Mouse (Mus musculus) urinary bladder, adult 2 months (tissue): Measurements from ENCODE around the gene Carmil3. TPM values are rescaled to one million over a fixed set of nuclear protein-coding genes. Genes with fewer than 3 reads are reported as not detected.

Experiments used
- DNase-seq: peaks from one replicate; pipeline ENCODE4 v3.0.0; 2022; ENCODE audit warnings: low spot score
- polyA plus RNA-seq: library from polyadenylated mRNA; depleted of rRNA; stranded (reverse); fragments of >200 nt; gene quantifications from 2 replicates; pipeline ENCODE4 v1.2.3, GENCODE M21; 2012

Gene Carmil3
- polyA plus RNA-seq, 1 experiment: 2.5 TPM

- no peak for DNase-seq
These were observed 1.7 kb downstream of the Carmil3 start for GRCm38 (mm10) chr14:55492103-55492502.

- DNase-seq: no peak
These were observed 5.2 kb downstream of the Carmil3 start for GRCm38 (mm10) chr14:55495509-55496240.

GRCm38 (mm10) chr14:55496761-55497448 is 6.5 kb downstream of the Carmil3 start:
- no peak for DNase-seq

GRCm38 (mm10) chr14:55497449-55497821 is 7.0 kb downstream of the Carmil3 start:
- DNase-seq: peak; percentile 83

GRCm38 (mm10) chr14:55505612-55506011 is 15.2 kb downstream of the Carmil3 start:
- DNase-seq: no peak

- DNase-seq: no peak
These were observed 17.4 kb downstream of the Carmil3 start for GRCm38 (mm10) chr14:55507801-55508200.

- no peak for DNase-seq
These were observed 19.1 kb downstream of the Carmil3 start for GRCm38 (mm10) chr14:55509540-55509939.

- no peak for DNase-seq
These were observed 19.8 kb downstream of the Carmil3 start, which contains the start of gene Cpne6 for GRCm38 (mm10) chr14:55510125-55510731. Cpne6 (plus strand) TSS chr14:55510445.

GRCm38 (mm10) chr14:55511037-55511436 is 20.6 kb downstream of the Carmil3 start:
- DNase-seq: no peak

GRCm38 (mm10) chr14:55513927-55514326 is 23.5 kb downstream of the Carmil3 start:
- no peak for DNase-seq

- no peak for DNase-seq
These were observed 25.4 kb downstream of the Carmil3 start for GRCm38 (mm10) chr14:55515846-55516245.

GRCm38 (mm10) chr14:55518897-55519296 is 28.4 kb downstream of the Carmil3 start:
- DNase-seq: no peak

- DNase-seq: no peak
These were observed 29.2 kb downstream of the Carmil3 start for GRCm38 (mm10) chr14:55519604-55520003.

GRCm38 (mm10) chr14:55520451-55521361 is 30.3 kb downstream of the Carmil3 start:
- DNase-seq: no peak

- DNase-seq: no peak
These were observed 33.6 kb downstream of the Carmil3 start for GRCm38 (mm10) chr14:55524062-55524461.

GRCm38 (mm10) chr14:55524785-55525184 is 34.3 kb downstream of the Carmil3 start, which contains the start of gene Nrl:
Nrl (minus strand) TSS chr14:55524981.
- DNase-seq: no peak

- no peak for DNase-seq
These were observed 36.2 kb downstream of the Carmil3 start for GRCm38 (mm10) chr14:55526674-55527073.

- DNase-seq: no peak
These were observed 37.5 kb downstream of the Carmil3 start for GRCm38 (mm10) chr14:55527940-55528339.

- DNase-seq: no peak
These were observed 45.8 kb downstream of the Carmil3 start for GRCm38 (mm10) chr14:55536116-55536745.

- peak; percentile 70 for DNase-seq
These were observed 49.8 kb downstream of the Carmil3 start, which contains the start of gene Pck2 for GRCm38 (mm10) chr14:55540067-55540786. Pck2 (plus strand) TSS chr14:55540266.
